Mouse (Mus musculus) lung, embryonic 15.5 days (tissue): ENCODE results near the gene Plekhg5. TPM values are rescaled to one million over a fixed set of nuclear protein-coding genes. Genes with fewer than 3 reads are reported as not detected.

Experiments
- ATAC-seq: fragments of 200-750 bp; cut with Nextera tagmentation; 2 replicates; pipeline ENCODE4 v1.8.0; 2017; ENCODE audit warnings: moderate number of reproducible peaks, borderline replicate concordance; ENCODE audit not compliant: low FRiP score, low TSS enrichment; ENCODE audit errors: extremely low read depth
- H3K27ac ChIP-seq: fragments of 300-500 bp; sonication (generic); 2 replicates; pipeline ENCODE4 v1.5.1; 2015; ENCODE audit warnings: moderate library complexity, mild to moderate bottlenecking, inconsistent platforms
- H3K27me3 ChIP-seq: fragments of 300-500 bp; sonication (generic); 2 replicates; pipeline ENCODE4 v1.6.1; 2015; ENCODE audit warnings: inconsistent platforms
- H3K36me3 ChIP-seq: fragments of 300-500 bp; sonication (generic); 2 replicates; pipeline ENCODE4 v1.6.1; 2015; ENCODE audit warnings: inconsistent platforms
- H3K4me1 ChIP-seq: fragments of 300-500 bp; sonication (generic); 2 replicates; pipeline ENCODE4 v1.6.1; 2015; ENCODE audit warnings: inconsistent platforms
- H3K4me2 ChIP-seq: fragments of 300-500 bp; sonication (generic); 2 replicates; pipeline ENCODE4 v1.6.1; 2015; ENCODE audit warnings: inconsistent platforms, mild to moderate bottlenecking, moderate library complexity
- H3K4me3 ChIP-seq: fragments of 300-500 bp; sonication (generic); 2 replicates; pipeline ENCODE4 v1.5.1; 2015; ENCODE audit warnings: mild to moderate bottlenecking, inconsistent platforms
- H3K9ac ChIP-seq: fragments of 300-500 bp; sonication (generic); 2 replicates; pipeline ENCODE4 v1.6.1; 2015; ENCODE audit warnings: inconsistent platforms
- H3K9me3 ChIP-seq: fragments of 300-500 bp; sonication (generic); 2 replicates; pipeline ENCODE4 v1.6.1; 2016; ENCODE audit warnings: inconsistent platforms
- WGBS: fragments of 180-500 bp; shearing (Covaris S2); methylation state at CpG from one replicate; pipeline ENCODE4 v1.1.7; 2015; 5-methylcytosine and 5-hydroxymethylcytosine counted together
- polyA plus RNA-seq: library from polyadenylated mRNA; unstranded; fragments of >200 nt; fragmentation: Nextera tagmentation; extraction: Ambion mirVana; gene quantifications from 2 replicates; pipeline ENCODE4 v1.2.1, GENCODE M21; 2015

Gene Plekhg5
- polyA plus RNA-seq, 1 experiment from 2014 or later: 22.3 TPM

DNA sequence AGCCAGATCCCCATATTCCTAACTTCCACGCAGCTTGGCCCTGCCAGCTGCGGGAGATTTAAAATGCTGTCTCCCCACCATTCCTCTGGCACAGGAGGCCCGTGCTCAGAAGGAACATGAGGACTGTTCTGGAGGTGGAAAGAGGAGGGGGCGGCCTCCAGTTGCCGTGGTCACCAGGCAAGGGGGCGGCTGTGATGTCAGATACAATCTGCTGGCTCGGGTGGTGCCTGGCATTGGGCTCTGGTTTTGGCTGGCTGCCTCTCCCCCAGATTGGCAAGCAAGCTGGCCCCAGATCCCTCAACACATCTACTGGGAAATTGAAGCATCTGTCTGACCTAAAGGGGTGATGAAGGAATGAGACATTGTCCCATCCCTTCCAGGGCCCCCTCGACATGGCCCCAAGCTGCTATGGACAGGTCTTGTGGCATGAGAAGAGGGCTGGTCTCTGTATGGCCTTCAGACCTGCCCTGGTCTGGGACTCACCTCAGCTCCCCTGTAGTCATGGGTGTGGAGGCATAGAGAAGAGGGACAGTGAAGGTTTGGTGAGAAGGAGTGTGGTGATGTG, 16.3 kb downstream of the Plekhg5 start:
- WGBS: 56% methylated on average over 8 of the region's 8 CpGs
- no peak for ATAC-seq
- Histone ChIP-seq H3K27ac (no peak overlapping the region), H3K36me3 (0 out of 2 replicates have a peak, but pooled peaks cover 4% of the 10 kb centered on the region), H3K4me1 (peaks cover 19% of the 10 kb centered on the region), H3K27me3 (no peaks in the 10 kb centered on the region), H3K9me3 (no peaks in the 10 kb centered on the region), H3K4me2 (0 out of 2 replicates have a peak overlapping the region, but pooled peaks have one; percentile 13), H3K9ac (0 out of 2 replicates have a peak overlapping the region, but pooled peaks have one; percentile 93), H3K4me3 (no peak overlapping the region)

DNA sequence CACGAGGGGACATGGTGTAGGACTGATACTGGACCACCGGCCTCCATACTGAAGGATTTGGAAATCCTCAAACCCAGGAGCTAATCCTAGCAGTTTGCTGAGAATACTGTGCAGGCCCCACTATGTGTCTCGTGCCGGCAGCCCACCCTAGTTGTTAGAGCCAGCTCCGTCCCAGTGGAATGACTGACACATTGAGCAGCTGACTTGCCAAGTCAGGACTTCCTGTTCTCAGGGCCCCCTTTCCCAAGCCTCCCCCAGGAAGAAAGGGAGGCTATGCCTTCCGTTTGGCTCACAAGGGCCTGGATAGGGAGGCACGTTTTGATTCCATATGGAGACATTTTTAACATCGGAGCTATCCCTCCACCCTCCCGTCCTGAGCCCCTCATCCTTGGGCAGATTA, 17.9 kb downstream of the Plekhg5 start:
- Histone ChIP-seq H3K4me2 (no peak overlapping the region), H3K36me3 (0 out of 2 replicates have a peak, but pooled peaks cover 4% of the 10 kb centered on the region), H3K9me3 (no peaks in the 10 kb centered on the region), H3K4me3 (no peak overlapping the region), H3K4me1 (peaks cover 19% of the 10 kb centered on the region), H3K27ac (no peak overlapping the region), H3K9ac (no peak overlapping the region), H3K27me3 (no peaks in the 10 kb centered on the region)
- ATAC-seq: no peak
- WGBS: 78% methylated on average over 9 of the region's 9 CpGs

DNA sequence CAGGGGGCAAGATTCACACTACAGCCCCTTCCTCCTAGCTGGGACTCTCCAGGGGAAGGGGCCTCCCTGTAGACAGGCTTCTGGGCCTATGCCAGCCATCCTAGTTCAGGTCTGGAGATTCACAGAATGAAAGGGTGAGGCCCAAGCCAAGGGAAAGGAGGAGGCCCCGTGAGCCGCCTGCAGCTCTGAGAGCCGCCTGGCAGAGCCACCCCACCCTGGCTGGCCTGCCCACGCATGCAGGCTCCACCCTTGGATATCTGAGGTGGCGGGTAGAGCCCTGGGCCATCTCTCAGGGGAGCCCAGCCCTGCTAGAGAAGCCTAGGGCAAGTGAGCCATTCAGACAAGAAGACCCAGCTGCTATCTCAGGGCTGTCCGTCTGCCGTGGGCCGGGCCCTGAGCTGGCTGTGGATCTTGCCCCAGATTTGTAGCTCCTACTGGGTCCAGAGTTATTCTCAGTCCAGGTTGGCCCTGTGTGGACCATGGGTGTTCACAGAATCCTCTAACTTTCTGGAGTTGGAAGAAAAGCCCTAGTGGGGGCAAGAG, 20.5 kb downstream of the Plekhg5 start:
- Histone ChIP-seq H3K9ac (no peak overlapping the region), H3K9me3 (no peaks in the 10 kb centered on the region), H3K36me3 (0 out of 2 replicates have a peak, but pooled peaks cover 4% of the 10 kb centered on the region), H3K4me2 (no peak overlapping the region), H3K4me1 (peaks cover 31% of the 10 kb centered on the region), H3K27me3 (no peaks in the 10 kb centered on the region), H3K27ac (no peak overlapping the region), H3K4me3 (no peak overlapping the region)
- WGBS: 69% methylated on average over 8 of the region's 8 CpGs
- no peak; the same call in 1 of the 2 replicates for ATAC-seq

DNA sequence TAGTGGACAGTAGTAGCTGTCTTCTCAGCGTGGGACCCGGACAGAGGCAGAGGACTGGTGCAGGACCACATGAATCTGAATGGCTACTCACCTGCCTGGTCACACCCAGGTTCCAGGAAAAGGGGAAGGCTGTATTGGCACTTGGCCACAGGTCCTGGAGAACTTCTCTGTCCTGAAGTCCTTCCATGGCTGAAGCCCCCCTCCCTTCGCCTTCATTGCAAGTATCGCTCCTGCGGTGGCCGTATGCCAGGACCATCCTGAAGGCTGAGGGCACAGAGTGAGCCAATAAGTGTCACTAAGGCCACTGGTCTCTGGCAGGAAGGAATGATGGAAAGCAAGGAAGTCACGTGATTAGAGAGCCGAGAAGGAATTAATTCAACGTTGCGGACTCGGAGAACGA, 21.9 kb downstream of the Plekhg5 start:
- 79% methylated on average over 12 of the region's 12 CpGs for WGBS
- Histone ChIP-seq H3K4me3 (no peak overlapping the region), H3K36me3 (no peaks in the 10 kb centered on the region), H3K9ac (no peak overlapping the region), H3K9me3 (no peaks in the 10 kb centered on the region), H3K4me1 (peaks cover 28% of the 10 kb centered on the region), H3K4me2 (no peak overlapping the region), H3K27me3 (no peaks in the 10 kb centered on the region), H3K27ac (no peak overlapping the region)
- no peak for ATAC-seq

DNA sequence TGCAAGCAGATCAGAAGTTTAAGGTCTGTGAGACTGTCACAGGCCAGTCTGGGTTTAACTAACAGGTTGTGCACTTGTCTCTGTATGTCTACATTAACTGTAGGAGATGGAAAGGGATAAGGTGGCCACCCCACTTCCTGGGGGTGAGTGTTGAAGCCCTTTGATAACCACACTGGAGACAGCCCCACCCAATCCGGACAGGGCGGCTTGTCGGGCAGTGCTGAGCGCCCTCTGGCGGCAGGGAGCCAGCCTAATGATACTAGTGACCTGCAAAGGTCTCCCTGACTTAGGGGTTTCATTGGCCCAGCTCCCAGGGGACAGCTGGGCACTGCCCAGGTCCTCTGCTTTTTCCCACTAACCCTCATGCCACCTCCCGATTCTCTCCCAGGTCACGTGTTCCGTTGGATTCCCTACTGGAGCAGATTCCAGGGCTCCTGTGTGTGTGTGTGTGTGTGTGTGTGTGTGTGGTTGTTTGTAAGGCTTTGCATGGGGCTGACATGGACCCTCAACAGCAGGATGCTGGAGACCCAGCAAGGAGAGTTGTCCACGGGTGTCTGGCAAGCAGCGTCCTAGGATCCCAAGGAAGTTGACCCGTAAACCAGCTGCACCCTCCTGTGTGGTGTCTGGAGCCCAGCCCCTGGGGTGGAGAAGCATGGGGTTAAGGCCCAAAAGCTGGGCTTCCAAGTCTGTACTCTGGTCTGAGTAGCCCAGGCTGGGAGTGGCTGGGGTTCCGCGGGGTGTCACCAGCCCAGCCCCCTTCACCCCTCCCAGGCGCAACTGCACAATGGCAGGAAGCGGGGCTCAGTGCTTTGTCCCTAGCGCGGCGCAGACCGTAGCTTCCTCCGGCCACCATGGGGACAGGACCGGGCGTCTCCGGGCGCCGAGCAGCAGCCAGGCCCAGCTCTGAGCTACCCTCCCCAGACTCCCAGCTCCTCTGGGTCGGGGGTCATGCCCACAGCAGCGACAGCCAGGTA, 23.9 kb downstream of the Plekhg5 start:
- Histone ChIP-seq H3K4me1 (peaks cover 36% of the 10 kb centered on the region), H3K4me2 (peak overlapping the region; percentile 44), H3K27ac (peak overlapping the region; percentile 65), H3K9ac (peak overlapping the region; percentile 17; the same call in 1 of the 2 replicates), H3K9me3 (no peaks in the 10 kb centered on the region), H3K4me3 (peak overlapping the region; percentile 35), H3K36me3 (no peaks in the 10 kb centered on the region), H3K27me3 (no peaks in the 10 kb centered on the region)
- WGBS: 33% methylated on average over 27 of the region's 27 CpGs
- ATAC-seq: peak; percentile 17; the same call in 1 of the 2 replicates

DNA sequence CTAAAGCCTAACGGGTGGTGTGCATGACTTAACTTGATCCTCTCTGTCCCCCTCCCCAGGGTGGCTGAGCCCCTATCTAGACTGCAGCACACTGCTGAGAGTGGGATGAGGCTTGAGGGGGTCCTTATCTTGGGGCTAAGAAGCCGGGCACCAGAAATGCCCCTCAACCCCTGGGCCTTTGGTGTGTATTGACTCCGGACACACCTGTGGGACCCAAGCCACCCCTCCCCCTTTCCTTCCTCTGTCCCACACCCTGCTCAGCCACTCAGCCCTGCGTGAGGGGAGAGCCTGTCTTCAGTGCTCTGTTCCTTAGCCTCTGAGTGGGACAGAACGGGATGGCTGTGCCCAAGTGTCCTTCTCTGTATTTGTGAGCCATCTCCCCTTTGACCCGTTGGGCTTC, 24.6 kb downstream of the Plekhg5 start:
- H3K4me3 ChIP-seq: peak overlapping the region; percentile 35
- H3K9ac ChIP-seq: peak overlapping the region; percentile 17; the same call in 1 of the 2 replicates
- WGBS: 45% methylated on average over 6 of the region's 6 CpGs
- H3K27me3 ChIP-seq: no peaks in the 10 kb centered on the region
- peaks cover 42% of the 10 kb centered on the region for H3K4me1 ChIP-seq
- H3K4me2 ChIP-seq: peak overlapping the region; percentile 44
- H3K27ac ChIP-seq: peak overlapping the region; percentile 65
- peaks cover under 1% of the 10 kb centered on the region; the same call in 1 of the 2 replicates for H3K36me3 ChIP-seq
- no peaks in the 10 kb centered on the region for H3K9me3 ChIP-seq
- ATAC-seq: peak; percentile 28

DNA sequence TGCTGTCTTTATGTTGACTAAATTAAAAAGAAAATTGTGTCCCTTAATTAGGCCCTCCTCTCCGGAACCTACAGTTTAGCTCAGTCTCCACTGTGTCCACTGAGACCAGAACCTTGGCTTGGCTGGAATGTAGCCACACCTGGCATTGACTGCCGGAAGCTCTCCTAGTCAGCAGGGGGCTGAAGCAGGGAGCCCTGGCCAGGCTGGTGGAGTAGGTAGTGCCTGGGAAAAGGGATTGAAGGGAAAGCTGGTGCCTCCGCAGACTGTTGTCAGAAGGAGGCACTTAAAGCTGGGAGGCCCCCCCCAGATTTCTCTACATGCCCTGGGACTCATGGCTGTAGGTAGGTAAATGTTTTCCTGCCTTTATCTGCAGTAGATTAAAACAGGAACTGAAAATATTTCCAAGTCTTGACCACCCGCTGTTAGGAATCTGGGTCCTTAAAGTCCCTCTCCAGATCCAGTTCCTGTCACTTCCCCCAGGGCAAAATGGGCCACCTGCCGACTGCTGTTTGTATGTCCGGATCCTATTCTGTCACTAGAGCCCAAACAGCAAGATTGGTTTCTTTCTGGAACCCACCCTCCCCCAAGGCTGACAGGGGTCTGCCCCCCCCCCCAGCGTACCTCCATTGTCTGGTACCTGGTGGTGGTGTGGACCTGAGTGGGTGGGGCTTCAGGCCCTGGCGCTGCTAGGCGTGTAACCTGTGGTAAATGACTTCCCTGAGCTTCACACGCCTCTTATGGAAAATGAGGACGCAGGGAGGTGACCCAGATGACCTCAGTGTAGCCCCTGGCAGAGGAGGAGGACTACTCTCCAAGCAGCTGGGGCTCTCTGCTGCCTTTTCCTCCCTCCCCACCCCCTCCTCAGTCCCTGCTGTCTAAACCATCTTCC, 25.9 kb downstream of the Plekhg5 start:
- 30% methylated on average over 11 of the region's 11 CpGs for WGBS
- Histone ChIP-seq H3K4me3 (peak overlapping the region; percentile 35), H3K4me2 (peak overlapping the region; percentile 44), H3K27ac (peak overlapping the region; percentile 65), H3K9ac (peak overlapping the region; percentile 7; the same call in 1 of the 2 replicates), H3K36me3 (peaks cover 11% of the 10 kb centered on the region), H3K4me1 (peaks cover 47% of the 10 kb centered on the region), H3K9me3 (no peaks in the 10 kb centered on the region), H3K27me3 (no peaks in the 10 kb centered on the region)
- ATAC-seq: peak; percentile 27; the same call in 1 of the 2 replicates

DNA sequence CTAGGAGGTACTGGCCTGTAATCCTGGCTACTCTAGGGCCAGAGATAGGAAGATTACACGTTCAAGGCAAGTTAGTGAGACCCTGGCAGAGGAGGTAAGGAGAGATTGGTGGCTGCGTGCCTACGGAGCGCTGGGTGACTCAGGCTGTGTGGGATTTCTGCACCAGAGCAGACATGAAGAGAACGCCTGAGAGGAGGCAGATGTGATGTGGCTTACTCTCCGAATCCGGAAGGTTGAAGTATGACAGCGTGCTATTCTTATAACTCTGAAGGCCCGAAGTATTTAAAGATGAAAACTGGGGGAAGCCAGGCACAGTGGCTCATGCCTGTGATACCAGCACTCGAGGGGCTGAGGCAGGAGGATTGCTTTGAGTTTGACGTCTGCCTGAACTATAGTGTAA, 28.2 kb downstream of the Plekhg5 start:
- Histone ChIP-seq H3K4me1 (peaks cover 46% of the 10 kb centered on the region), H3K9me3 (no peaks in the 10 kb centered on the region), H3K27ac (peak overlapping the region; percentile 46), H3K4me3 (no peak overlapping the region), H3K4me2 (peak overlapping the region; percentile 9; the same call in 1 of the 2 replicates), H3K36me3 (peaks cover 30% of the 10 kb centered on the region), H3K9ac (no peak overlapping the region), H3K27me3 (no peaks in the 10 kb centered on the region)
- 70% methylated on average over 11 of the region's 11 CpGs for WGBS
- ATAC-seq: no peak

DNA sequence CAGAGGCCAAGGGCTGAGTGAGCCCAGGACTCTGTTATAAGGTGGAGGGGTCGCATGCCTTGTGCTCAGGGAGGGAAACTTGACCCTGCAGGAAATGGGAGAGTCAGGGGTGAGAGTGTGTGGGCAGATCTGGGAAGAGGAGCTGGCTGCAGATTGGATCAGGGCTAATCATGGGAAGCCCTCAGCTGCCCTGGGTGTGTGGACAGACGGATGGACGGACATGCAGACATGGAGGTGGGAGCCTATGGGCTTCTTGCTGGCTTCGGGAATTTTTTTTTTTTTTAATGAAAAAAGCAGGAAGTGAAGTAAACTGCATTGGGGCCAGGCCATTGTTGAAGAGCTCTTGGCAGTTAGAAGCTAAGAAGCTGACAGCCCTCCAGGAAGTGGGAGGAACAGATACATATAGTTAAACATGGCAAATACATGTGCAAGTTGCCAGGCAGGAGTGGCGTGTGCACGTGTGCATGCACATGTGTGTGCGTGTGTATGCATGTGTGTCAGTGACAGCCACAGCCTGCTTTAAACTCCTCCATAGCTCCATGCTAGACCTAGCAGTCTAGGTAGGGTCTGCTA, 28.9 kb downstream of the Plekhg5 start:
- H3K9ac ChIP-seq: no peak overlapping the region
- H3K36me3 ChIP-seq: peaks cover 34% of the 10 kb centered on the region
- H3K4me2 ChIP-seq: peak overlapping the region; percentile 9
- H3K4me1 ChIP-seq: peaks cover 40% of the 10 kb centered on the region
- H3K27ac ChIP-seq: peak overlapping the region; percentile 46
- H3K9me3 ChIP-seq: no peaks in the 10 kb centered on the region
- ATAC-seq: no peak
- no peaks in the 10 kb centered on the region for H3K27me3 ChIP-seq
- H3K4me3 ChIP-seq: no peak overlapping the region
- 49% methylated on average over 7 of the region's 7 CpGs for WGBS

DNA sequence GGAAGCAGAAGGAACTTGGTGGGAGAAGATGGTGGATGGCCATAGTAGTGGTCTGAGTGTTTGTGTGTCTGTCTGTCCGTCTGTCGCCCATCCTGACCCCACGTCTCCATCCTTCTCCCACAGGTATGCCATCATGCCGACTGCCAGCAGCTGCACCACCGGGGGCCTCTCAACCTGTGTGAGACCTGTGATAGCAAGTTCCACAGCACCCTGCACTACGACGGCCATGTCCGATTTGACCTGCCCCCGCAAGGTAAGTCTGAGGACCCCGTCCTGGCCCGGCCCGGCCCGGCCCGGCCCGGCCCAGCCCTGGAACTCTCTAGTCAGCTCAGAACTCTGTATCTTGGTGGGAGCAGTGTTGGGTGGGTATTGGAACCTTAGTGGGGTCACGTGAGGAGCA, 29.6 kb downstream of the Plekhg5 start:
- no peaks in the 10 kb centered on the region for H3K9me3 ChIP-seq
- no peak overlapping the region for H3K4me2 ChIP-seq
- H3K27me3 ChIP-seq: no peaks in the 10 kb centered on the region
- no peak overlapping the region for H3K4me3 ChIP-seq
- H3K27ac ChIP-seq: 0 out of 2 replicates have a peak overlapping the region, but pooled peaks have one; percentile 27
- H3K36me3 ChIP-seq: peaks cover 36% of the 10 kb centered on the region
- no peak overlapping the region for H3K9ac ChIP-seq
- peaks cover 37% of the 10 kb centered on the region for H3K4me1 ChIP-seq
- ATAC-seq: no peak
- WGBS: 91% methylated on average over 16 of the region's 16 CpGs

DNA sequence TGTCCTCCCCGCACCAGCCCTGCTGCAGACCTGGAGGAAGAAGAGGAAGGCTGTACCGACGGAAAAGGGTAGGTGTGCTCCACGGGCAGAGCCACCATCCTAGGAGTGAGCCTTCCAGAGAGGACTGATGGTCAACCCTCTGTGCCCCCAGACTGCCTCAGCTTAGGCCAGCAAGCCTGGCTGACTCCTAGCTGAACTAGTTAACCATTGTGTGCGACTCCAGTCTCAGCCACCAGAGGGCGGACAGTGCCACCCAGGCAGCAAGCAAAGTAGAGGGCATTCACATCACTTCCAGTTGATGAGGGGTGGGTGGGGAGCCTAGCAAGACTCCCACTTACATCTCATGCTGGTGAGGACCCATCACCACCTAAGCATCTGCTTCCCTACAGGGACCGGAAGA, 30.7 kb downstream of the Plekhg5 start:
- H3K27ac ChIP-seq: no peak overlapping the region
- H3K27me3 ChIP-seq: no peaks in the 10 kb centered on the region
- no peak overlapping the region for H3K4me3 ChIP-seq
- no peak overlapping the region for H3K9ac ChIP-seq
- H3K9me3 ChIP-seq: no peaks in the 10 kb centered on the region
- H3K4me2 ChIP-seq: no peak overlapping the region
- ATAC-seq: no peak
- peaks cover 38% of the 10 kb centered on the region for H3K4me1 ChIP-seq
- WGBS: 43% methylated on average over 7 of the region's 7 CpGs
- peaks cover 36% of the 10 kb centered on the region for H3K36me3 ChIP-seq
